Mouse (Mus musculus) brain, embryonic 14.5 days (tissue): ENCODE measurements around the gene Atp8a1.

Source experiments
- CTCF ChIP-seq: fragments of 200-500 bp; IDR thresholded peaks from 2 replicates; pipeline ENCODE4 v1.5.1; 2012; ENCODE audit warnings: inconsistent platforms, mild to moderate bottlenecking, moderate library complexity, borderline replicate concordance; ENCODE audit not compliant: insufficient read depth, insufficient read length; ENCODE audit errors: extremely low read depth
- POLR2A ChIP-seq: fragments of 200-500 bp; IDR thresholded peaks from 2 replicates; pipeline ENCODE4 v1.6.1; 2012; ENCODE audit warnings: mild to moderate bottlenecking, inconsistent platforms, borderline replicate concordance; ENCODE audit not compliant: poor library complexity, insufficient read depth, insufficient read length, severe bottlenecking; ENCODE audit errors: extremely low read depth

DNA sequence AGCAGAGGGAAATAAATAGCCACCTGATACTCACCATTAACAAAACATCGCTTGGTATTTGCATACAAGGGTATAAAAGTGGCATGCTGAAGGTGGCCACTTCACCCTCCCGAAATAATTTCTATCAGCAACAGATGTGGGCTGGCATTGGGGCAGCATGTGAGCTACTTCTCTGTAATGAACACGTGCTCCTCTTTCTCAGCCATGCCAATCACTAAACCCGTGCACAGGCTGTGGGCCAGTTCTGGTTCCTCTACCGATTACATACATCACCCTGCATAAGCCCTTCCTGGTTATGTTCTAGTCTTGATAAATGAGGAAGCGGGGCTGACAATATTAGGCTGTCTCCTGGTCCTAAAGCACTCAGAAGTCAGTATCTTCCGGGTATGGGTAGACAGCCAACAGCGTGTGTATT is 25.2 kb downstream of the Atp8a1 start:
- TF ChIP-seq CTCF, result no peak
- TF ChIP-seq POLR2A, result no peak
